Mouse (Mus musculus) megakaryocyte, adult 5-6 weeks (primary cell): Measurements from ENCODE around the gene Chd2. TPM values are rescaled to one million over a fixed set of nuclear protein-coding genes. Genes with fewer than 3 reads are reported as not detected.
A peak's percentile ranks its signal among the peaks of the same experiment; 100 is the strongest.
"Not testable (repeated sequence)": the region's sequence is repeated elsewhere in the genome, so short reads cannot be mapped to it uniquely, and the experiment has no call there.

Experiments used
- ATAC-seq: 2 replicates; pipeline ENCODE4 v1.8.0; 2016; ENCODE audit warnings: mild to moderate bottlenecking, inconsistent platforms; ENCODE audit not compliant: poor library complexity, severe bottlenecking
- total RNA-seq, 2 experiments: library from RNA; stranded (forward) in 1 of 2; stranded (reverse) in 1 of 2; fragments of 153-499, 151-499 nt in 1 of 2; fragments of 221-1000, 200-1000 nt in 1 of 2; gene quantifications; 2 replicates each; pipeline versions ENCODE4 v1.2.3 to v1.2.4; 2015 to 2017

Chd2 gene
- total RNA-seq, 2 experiments from 2014 or later = 54.4 to 88.6 TPM

DNA sequence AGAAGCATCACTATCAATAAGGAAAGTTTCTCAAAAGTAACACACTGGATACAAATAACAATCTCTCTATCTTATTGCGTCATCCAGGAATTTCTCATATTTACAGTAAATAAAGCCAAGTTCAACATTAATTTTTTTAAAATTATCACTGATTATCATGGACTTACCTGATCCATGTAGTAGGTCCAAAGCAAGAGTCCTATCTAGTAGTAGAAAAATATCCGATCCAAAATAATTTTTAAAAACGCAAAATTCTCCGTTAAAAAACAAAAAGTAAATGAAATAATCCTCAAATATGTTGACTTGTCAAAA, 595 bp downstream of the Chd2 start:
- ATAC-seq = no peak

GRCm38 (mm10) chr7:73540202-73541078, 1.2 kb downstream of the Chd2 start:
- no peak for ATAC-seq

DNA sequence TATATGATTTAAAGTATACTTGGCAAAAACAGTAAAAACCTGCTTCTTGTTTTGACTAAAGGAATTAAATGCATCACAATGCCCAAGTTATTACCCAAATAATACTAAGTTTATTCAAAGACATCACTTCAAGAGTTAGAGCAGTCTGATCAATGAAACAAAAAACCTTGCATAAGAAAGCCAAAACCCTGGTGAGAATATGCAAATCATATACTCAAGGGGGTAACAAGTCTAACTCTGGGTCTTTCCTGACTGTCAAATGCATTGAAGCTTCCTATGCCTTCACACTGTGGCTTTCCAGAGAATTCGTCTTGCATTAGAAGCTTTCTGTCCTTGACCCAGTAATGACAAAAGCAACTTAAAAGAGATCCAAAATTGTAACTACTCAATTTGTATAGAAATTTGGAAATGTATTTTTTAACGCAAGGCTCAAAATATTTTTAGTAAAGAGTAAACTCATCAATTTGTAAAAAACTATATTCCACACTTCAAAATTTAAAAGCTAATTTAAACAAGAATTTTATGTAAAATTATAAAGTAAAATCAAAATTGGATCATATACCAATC, 2.4 kb downstream of the Chd2 start:
- ATAC-seq = no peak

GRCm38 (mm10) chr7:73538424-73539079, 3.1 kb downstream of the Chd2 start:
- ATAC-seq = no peak

- peak; percentile 91 for ATAC-seq
Measured at GRCm38 (mm10) chr7:73537634-73538423, 3.8 kb downstream of the Chd2 start.

GRCm38 (mm10) chr7:73537228-73537627, 4.4 kb downstream of the Chd2 start:
- 0 out of 2 replicates have a peak, but pooled peaks have one; percentile 1 for ATAC-seq

DNA sequence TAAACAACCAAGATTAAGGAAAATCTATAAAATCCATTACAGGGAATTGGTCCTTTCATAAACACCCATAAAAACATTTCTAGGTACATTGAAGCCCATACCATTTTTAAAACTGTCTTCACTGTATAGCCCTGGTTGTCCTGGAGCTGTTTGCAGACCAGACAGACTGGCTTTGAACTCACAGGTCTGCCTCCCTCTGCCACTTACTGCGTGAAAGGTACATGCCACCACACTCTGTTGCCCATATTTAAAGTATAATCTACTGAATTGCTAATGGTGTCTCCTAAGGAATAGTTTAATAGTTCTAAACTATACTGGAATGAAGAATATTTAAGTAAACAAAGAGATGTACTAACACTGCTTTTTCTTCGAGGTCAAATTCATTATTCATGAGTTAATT, 5.1 kb downstream of the Chd2 start:
- ATAC-seq = no peak

DNA sequence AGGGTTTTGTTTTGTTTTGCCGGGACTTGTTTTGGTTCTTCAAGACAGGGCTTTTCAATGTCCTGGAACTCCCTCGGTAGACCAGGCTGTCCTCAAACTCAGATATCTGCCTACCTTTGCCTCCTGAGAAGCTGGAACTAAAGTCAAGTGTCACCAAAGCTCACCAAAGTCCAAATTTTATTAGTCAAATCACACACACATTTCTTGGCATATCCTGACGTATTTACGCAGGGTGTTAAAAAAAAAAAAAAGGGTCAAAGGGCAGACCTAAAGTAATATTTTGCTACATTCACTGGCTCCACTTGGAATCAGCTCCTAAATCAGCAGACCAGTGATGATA, 5.8 kb downstream of the Chd2 start:
- no peak for ATAC-seq

DNA sequence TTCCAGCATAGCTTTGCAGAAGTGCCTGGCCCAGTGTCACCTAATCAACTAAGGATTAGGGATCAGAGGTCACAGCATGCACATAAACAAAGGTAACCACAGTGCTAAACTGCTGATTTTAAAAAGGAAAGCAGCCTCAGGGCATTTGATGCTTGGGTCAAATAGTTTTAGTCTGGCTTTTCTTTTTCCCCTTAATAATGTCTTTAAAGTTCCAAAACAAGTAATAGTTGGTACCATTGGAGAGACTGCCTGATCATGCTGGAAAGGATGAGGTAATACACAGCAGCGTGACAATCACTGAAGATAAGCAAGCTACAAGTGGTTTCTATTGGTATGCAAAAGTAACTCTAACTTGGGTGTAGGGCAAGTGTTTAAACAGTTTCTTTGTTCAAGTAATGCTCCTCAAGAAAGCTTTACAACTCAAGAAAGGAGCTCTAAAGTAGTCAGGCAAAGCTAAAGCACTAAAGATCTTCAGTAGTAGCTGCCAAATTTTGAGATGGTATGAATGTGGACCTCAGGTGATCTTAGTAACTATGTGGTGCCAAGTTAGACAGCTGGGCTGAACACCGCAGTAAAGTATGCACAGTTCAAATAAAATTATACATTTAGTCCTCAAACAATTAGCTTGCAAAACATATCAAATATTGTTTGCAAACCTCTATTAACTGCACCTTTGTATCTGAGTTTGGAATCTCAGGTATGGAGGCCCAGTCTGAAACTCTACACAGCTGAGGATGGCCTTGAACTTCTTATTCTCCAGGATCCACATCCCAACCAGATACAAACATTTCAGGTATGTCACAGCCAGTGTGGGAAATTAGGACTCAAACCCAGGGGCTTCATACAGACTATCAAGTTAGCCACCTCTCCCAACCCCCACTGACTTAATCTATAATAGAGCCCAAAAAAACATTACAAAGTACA, 6.4 kb downstream of the Chd2 start:
- ATAC-seq = no peak

GRCm38 (mm10) chr7:73533457-73533856, 8.2 kb downstream of the Chd2 start:
- ATAC-seq = no peak

- ATAC-seq = no peak
Measured at GRCm38 (mm10) chr7:73532916-73533315, 8.7 kb downstream of the Chd2 start.

- ATAC-seq = no peak
Measured at GRCm38 (mm10) chr7:73532139-73532538, 9.5 kb downstream of the Chd2 start.

- ATAC-seq = peak; percentile 84
Measured at GRCm38 (mm10) chr7:73531506-73532093, 10.0 kb downstream of the Chd2 start.

GRCm38 (mm10) chr7:73530846-73531245, 10.8 kb downstream of the Chd2 start:
- no peak; the same call in 1 of the 2 replicates for ATAC-seq

DNA sequence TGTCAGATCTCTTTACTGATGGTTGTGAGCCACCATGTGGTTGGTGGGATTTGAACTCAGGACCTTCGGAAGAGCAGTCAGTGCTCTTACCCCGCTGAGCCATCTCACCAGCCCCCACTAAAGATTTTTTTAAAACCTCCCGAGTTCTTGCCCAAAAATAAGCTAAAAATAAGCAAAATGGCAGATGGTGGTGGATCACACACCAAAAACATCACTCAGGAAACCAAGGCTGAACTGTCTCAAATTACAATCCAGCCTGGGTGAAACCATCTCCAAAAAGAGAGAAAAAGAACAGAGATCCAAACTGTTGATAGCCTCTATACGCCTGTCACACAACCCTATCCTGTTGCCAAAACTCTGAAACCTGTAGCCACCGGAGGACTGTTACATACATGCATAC, 11.5 kb downstream of the Chd2 start:
- ATAC-seq = no peak

DNA sequence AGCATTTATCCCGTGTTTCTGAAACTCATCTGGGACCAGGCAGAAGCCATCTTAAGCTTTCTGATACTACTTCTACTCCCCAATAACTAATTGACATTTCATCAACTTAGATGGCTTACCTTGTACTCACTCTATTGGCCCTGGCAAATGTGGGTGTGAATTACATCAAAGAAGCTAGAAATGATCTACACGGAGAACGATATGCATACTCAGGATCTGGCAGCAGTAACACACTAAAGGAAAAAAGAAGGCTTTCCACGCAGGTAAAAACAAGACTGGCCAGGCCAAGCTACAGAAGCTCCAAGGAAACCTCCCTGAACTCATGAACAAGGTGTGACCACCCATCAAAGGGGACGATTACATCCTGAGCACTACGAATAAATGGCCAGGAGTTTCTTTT, 12.4 kb downstream of the Chd2 start:
- ATAC-seq = no peak

- not testable (repeated sequence) for ATAC-seq
Measured at GRCm38 (mm10) chr7:73528377-73528894, 13.2 kb downstream of the Chd2 start.

GRCm38 (mm10) chr7:73527225-73527624, 14.4 kb downstream of the Chd2 start:
- peak; percentile 45 for ATAC-seq

GRCm38 (mm10) chr7:73524454-73524952, 17.1 kb downstream of the Chd2 start:
- peak; percentile 92 for ATAC-seq
